13 mouse cellular contexts compared by ENCODE assay signal in genomic region chr19:21796333-21796732, GRCm38 (mm10).
"Had no signal": no experiment of that assay in that cellular context is flagged by ENCODE, and none has a peak within 500 bp of the region (broad histone marks: within the 10 kb centered on the region; RNA-seq: fewer than 3 reads in every experiment).

No protein-coding gene starts in this region.

- ATAC-seq: forebrain, postnatal 0 days; hindbrain, postnatal 0 days; intestine, postnatal 0 days had no signal

- DNase-seq: forebrain, postnatal 0 days; gastrocnemius, postnatal 14 days; heart, adult 2 months; heart, postnatal 14 days; heart, postnatal 36 days; kidney, adult 18-20 months; kidney, adult 8-10 months; kidney, postnatal 10 days; kidney, postnatal 25 days; kidney, postnatal 4 days; left cerebral cortex, postnatal 4 days had no signal
